Mouse (Mus musculus) cortical plate, adult 2 months (tissue): Measurements from ENCODE around the gene Tpm1.

Experiments
- CTCF ChIP-seq: fragments of 200-500 bp; IDR thresholded peaks from 2 replicates; pipeline ENCODE4 v1.5.1; 2011; ENCODE audit warnings: mild to moderate bottlenecking, control low read depth, low read length; ENCODE audit not compliant: insufficient read depth; ENCODE audit errors: extremely low read depth
- POLR2A ChIP-seq: fragments of 200-500 bp; IDR thresholded peaks from 2 replicates; pipeline ENCODE4 v1.6.1; 2011; ENCODE audit warnings: mild to moderate bottlenecking, low read length, control low read depth; ENCODE audit not compliant: insufficient read depth; ENCODE audit errors: extremely low read depth

DNA sequence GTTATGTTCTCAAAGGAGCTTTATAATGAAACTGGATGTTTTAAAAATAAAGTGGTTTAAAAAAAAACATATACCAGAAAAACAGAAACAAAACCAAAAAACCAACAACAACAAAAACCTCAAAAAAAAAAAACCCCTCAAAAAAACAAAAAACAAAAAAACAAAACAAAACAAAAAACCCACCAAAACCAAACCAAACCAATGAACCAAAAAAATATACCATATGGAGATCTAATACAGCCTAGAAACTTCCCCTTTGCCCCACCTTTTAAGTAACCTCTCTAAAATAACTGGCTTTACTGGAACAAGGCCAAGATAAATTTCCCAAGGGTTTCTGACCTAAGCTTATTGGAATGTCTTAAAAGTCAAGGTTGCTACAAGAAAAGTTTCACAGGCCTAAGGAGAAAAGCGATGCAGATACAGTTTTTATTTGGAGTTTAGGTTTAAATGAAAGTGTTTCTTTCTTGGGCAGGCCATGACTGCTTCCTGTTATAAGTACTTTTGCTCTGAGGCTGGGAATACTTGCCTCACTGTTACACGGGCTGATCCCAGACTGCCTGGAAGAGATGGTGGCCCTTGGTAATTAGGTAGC, 12.6 kb downstream of the Tpm1 start:
- TF ChIP-seq POLR2A (no peak), CTCF (no peak)
